Mouse (Mus musculus) CH12.LX (cell line): ENCODE results near the gene Ndufb5.

ENCODE experiments used
- CHD1 ChIP-seq: IDR thresholded peaks from 2 replicates; pipeline ENCODE4 v1.6.1; 2012; ENCODE audit warnings: low read depth, low read length, improper control_type of control experiment, inconsistent platforms
- CTCF ChIP-seq, 2 experiments: IDR thresholded peaks in 1 of 2; conservative IDR thresholded peaks in 1 of 2; 2 replicates each; pipeline ENCODE4 v1.5.1; 2011 to 2012; ENCODE audit warnings: low read depth in 2 of 2, low read length in 2 of 2, improper control_type of control experiment in 1 of 2, inconsistent platforms in 1 of 2, mild to moderate bottlenecking in 1 of 2, moderate library complexity in 1 of 2
- ELF1 ChIP-seq: IDR thresholded peaks from 2 replicates; pipeline ENCODE4 v1.6.1; 2014; ENCODE audit warnings: low read depth, mild to moderate bottlenecking, inconsistent platforms, low read length, improper control_type of control experiment
- EP300 ChIP-seq: IDR thresholded peaks from 2 replicates; pipeline ENCODE4 v1.6.1; 2011; ENCODE audit warnings: low read length, improper control_type of control experiment
- JUND ChIP-seq: conservative IDR thresholded peaks from 2 replicates; pipeline ENCODE4 v1.6.1; 2011; ENCODE audit warnings: low read depth, low read length, improper control_type of control experiment
- KAT2A ChIP-seq: IDR thresholded peaks from 2 replicates; pipeline ENCODE4 v1.6.1; 2012; ENCODE audit warnings: low read length, improper control_type of control experiment, inconsistent platforms; ENCODE audit not compliant: insufficient replicate concordance
- MAFK ChIP-seq: IDR thresholded peaks from 2 replicates; pipeline ENCODE4 v1.6.1; 2011; ENCODE audit warnings: low read length, improper control_type of control experiment; ENCODE audit not compliant: insufficient replicate concordance
- MAX ChIP-seq: IDR thresholded peaks from 2 replicates; pipeline ENCODE4 v1.6.1; 2011; ENCODE audit warnings: low read length, improper control_type of control experiment
- POLR2A ChIP-seq: IDR thresholded peaks from 2 replicates; pipeline ENCODE4 v1.6.1; 2011; ENCODE audit warnings: low read depth, mild to moderate bottlenecking, improper control_type of control experiment, low read length
- RCOR1 ChIP-seq: conservative IDR thresholded peaks from 2 replicates; pipeline ENCODE4 v1.6.1; 2012; ENCODE audit warnings: low read depth, mild to moderate bottlenecking, inconsistent platforms, low read length, improper control_type of control experiment
- SMC3 ChIP-seq: IDR thresholded peaks from 2 replicates; pipeline ENCODE4 v1.6.1; 2011; ENCODE audit warnings: low read depth, low read length, improper control_type of control experiment
- USF1 ChIP-seq: IDR thresholded peaks from 2 replicates; pipeline ENCODE4 v1.6.1; 2014; ENCODE audit warnings: low read depth, mild to moderate bottlenecking, inconsistent platforms, low read length, improper control_type of control experiment
- ZMIZ1 ChIP-seq: IDR thresholded peaks from 2 replicates; pipeline ENCODE4 v1.6.1; 2012; ENCODE audit warnings: low read depth, mild to moderate bottlenecking, inconsistent platforms, low read length, improper control_type of control experiment

- TF ChIP-seq CHD1 (no peak), USF1 (no peak), MAFK (no peak), CTCF (conservative IDR thresholded peaks at IDR 0.05 in 1 of 2, IDR thresholded peaks at IDR 0.05 in 1 of 2; ENCODE audit: low read depth in 2 of 2, low read length in 2 of 2) (no peak), SMC3 (no peak), RCOR1 (no peak), POLR2A (no peak), KAT2A (no peak), JUND (no peak), EP300 (no peak), ZMIZ1 (no peak), MAX (no peak), ELF1 (no peak)
Observed at GRCm38 (mm10) chr3:32687156-32687555, 49.6 kb upstream of the Ndufb5 start.
